ENCODE assay signal across 8 mouse cellular contexts in the genomic region with DNA sequence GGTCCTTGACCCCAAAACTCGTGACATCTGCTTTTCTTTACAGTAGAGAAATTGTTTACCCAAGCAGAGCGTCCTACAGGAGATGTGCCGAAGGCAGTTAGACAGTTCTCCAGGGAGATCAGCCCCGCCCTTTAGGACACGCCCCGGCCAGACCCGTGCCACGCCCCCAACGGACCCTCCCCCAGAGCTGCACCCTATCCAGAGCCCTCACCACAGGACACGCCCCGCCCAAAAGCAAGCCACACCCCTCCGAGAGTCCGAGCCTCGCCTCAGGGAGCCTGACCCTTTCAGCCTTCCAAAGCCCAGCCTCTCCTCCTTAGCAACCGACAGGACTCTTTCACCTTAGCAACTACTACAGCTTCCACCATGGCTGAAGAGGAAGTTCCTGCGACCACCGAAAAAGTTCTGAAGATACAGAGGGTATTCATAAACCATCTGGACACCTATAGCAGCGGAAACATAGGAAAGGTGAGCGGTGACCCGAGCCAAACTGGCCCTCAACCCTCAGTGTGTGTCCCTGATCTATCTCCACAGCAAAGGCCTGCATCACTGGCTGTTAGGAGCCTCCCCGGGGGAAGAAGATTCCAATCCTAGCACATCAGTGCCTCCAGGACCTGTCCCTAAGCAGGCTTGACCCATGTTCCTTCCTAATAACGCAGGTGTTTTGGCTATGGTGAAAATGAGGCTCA. TPM values are rescaled to one million over a fixed set of nuclear protein-coding genes. Genes with fewer than 3 reads are reported as not detected.
A peak's percentile ranks its signal among the peaks of the same experiment; 100 is the strongest.
DNase-seq lines count a peak whose midpoint lies in the region; ATAC-seq lines count a peak whose summit lies in the region.

TSS of gene Ak7 (plus strand) at position 178 of the 689 bp plus-strand sequence.

- no peaks in the 10 kb centered on the region for H3K4me1 ChIP-seq in forebrain, embryonic 14.5 days (ENCODE audit: control insufficient read depth, insufficient read depth, low read length)
- peaks cover 14% of the 10 kb centered on the region for H3K4me1 ChIP-seq in hindbrain, embryonic 10.5 days (replicated peaks)
- H3K4me1 ChIP-seq in limb, embryonic 13.5 days: peaks cover 9% of the 10 kb centered on the region; the same call in 1 of the 2 replicates
- H3K4me1 ChIP-seq in midbrain, embryonic 13.5 days (replicated peaks): peaks cover 8% of the 10 kb centered on the region; the same call in 1 of the 2 replicates

- WGBS in forebrain, embryonic 14.5 days: 12% methylated on average over 22 of the region's 22 CpGs
- 9% methylated on average over 22 of the region's 22 CpGs for WGBS in hindbrain, embryonic 10.5 days
- WGBS in limb, embryonic 13.5 days: 12% methylated on average over 22 of the region's 22 CpGs
- 11% methylated on average over 22 of the region's 22 CpGs for WGBS in midbrain, embryonic 13.5 days

- no peak within 1 kb of the TSS for H3K9ac ChIP-seq in forebrain, embryonic 14.5 days (ENCODE audit: low read length)
- H3K9ac ChIP-seq in limb, embryonic 13.5 days: no peak within 1 kb of the TSS
- H3K9ac ChIP-seq in midbrain, embryonic 13.5 days (replicated peaks): no peak within 1 kb of the TSS

- H3K4me3 ChIP-seq in forebrain, embryonic 14.5 days (ENCODE audit: low read depth, low read length): no peak within 1 kb of the TSS
- H3K4me3 ChIP-seq in hindbrain, embryonic 10.5 days: peak within 1 kb of the TSS; percentile 36
- peak within 1 kb of the TSS; percentile 12; the same call in 1 of the 2 replicates for H3K4me3 ChIP-seq in limb, embryonic 13.5 days
- no peak within 1 kb of the TSS for H3K4me3 ChIP-seq in midbrain, embryonic 13.5 days (replicated peaks)

- H3K9me3 ChIP-seq in forebrain, embryonic 14.5 days (replicated peaks; ENCODE audit: control insufficient read depth, low read length): no peaks in the 10 kb centered on the region
- no peaks in the 10 kb centered on the region for H3K9me3 ChIP-seq in hindbrain, embryonic 10.5 days
- H3K9me3 ChIP-seq in limb, embryonic 13.5 days: no peaks in the 10 kb centered on the region
- no peaks in the 10 kb centered on the region for H3K9me3 ChIP-seq in midbrain, embryonic 13.5 days

- no peak within 1 kb of the TSS for H3K27ac ChIP-seq in forebrain, embryonic 14.5 days (ENCODE audit: low read depth, low read length)
- no peak within 1 kb of the TSS for H3K27ac ChIP-seq in hindbrain, embryonic 10.5 days
- H3K27ac ChIP-seq in limb, embryonic 13.5 days: no peak within 1 kb of the TSS
- H3K27ac ChIP-seq in midbrain, embryonic 13.5 days: no peak within 1 kb of the TSS

- H3K27me3 ChIP-seq in forebrain, embryonic 14.5 days (replicated peaks; ENCODE audit: control insufficient read depth, insufficient read depth, low read length): no peaks in the 10 kb centered on the region
- H3K27me3 ChIP-seq in hindbrain, embryonic 10.5 days (ENCODE audit: insufficient read depth, poor library complexity, severe bottlenecking): no peaks in the 10 kb centered on the region
- no peaks in the 10 kb centered on the region for H3K27me3 ChIP-seq in limb, embryonic 13.5 days
- H3K27me3 ChIP-seq in midbrain, embryonic 13.5 days: no peaks in the 10 kb centered on the region

- H3K4me2 ChIP-seq in forebrain, embryonic 14.5 days (ENCODE audit: low read length): no peak within 1 kb of the TSS; the same call in 1 of the 2 replicates
- H3K4me2 ChIP-seq in limb, embryonic 13.5 days (replicated peaks): peak within 1 kb of the TSS; percentile 51
- H3K4me2 ChIP-seq in midbrain, embryonic 13.5 days (replicated peaks): 0 out of 2 replicates have a peak within 1 kb of the TSS, but pooled peaks have one; percentile 2

- DNase-seq in ES-CJ7 (ENCODE audit: low read depth, low spot score): peak; percentile 97
- DNase-seq in adrenal gland, adult 8-10 months: peak; percentile 82
- peak; percentile 31 for DNase-seq in forebrain, embryonic 14.5 days (ENCODE audit: low spot score)
- peak; percentile 92 for DNase-seq in hindbrain, embryonic 10.5 days (ENCODE audit: low spot score)
- peak; percentile 94 for DNase-seq in testis, postnatal 10 days (ENCODE audit: low spot score)
- DNase-seq in left cerebral cortex, adult 8-10 months (ENCODE audit: low spot score in 2 of 2): no peak

- peak; percentile 72 for ATAC-seq in forebrain, embryonic 14.5 days
- peak; percentile 77; the same call in 1 of the 2 replicates for ATAC-seq in limb, embryonic 13.5 days (ENCODE audit: low FRiP score, low read depth)
- ATAC-seq in midbrain, embryonic 13.5 days: peak; percentile 68

- peaks cover 11% of the 10 kb centered on the region for H3K36me3 ChIP-seq in forebrain, embryonic 14.5 days (ENCODE audit: control insufficient read depth, insufficient read depth, low read length)
- H3K36me3 ChIP-seq in hindbrain, embryonic 10.5 days: peaks cover 15% of the 10 kb centered on the region
- peaks cover 13% of the 10 kb centered on the region for H3K36me3 ChIP-seq in limb, embryonic 13.5 days
- H3K36me3 ChIP-seq in midbrain, embryonic 13.5 days: peaks cover 10% of the 10 kb centered on the region

RNA-seq across cellular contexts. Expression of gene Ak7, which starts in this region (rescaled TPM):
- 1 to 10 TPM in 1 of 4 experiments, under 1 TPM in 3; 0.12 to 1.1 (median 0.60) TPM for total RNA-seq in adrenal gland, adult 8-10 months (2022)
- 0.41 and 0.73 TPM in 2 replicates for polyA plus RNA-seq in forebrain, embryonic 14.5 days (2014; fragmentation: Nextera tagmentation; extraction: Ambion mirVana)
- 1.1 and 2.1 TPM in 2 replicates for polyA plus RNA-seq in hindbrain, embryonic 10.5 days (2016; fragmentation: Nextera tagmentation; extraction: Ambion mirVana)
- 0.06 and 0.14 TPM in 2 replicates for polyA plus RNA-seq in limb, embryonic 13.5 days (2015; fragmentation: Nextera tagmentation; extraction: Ambion mirVana)
- polyA plus RNA-seq in midbrain, embryonic 13.5 days (2015; fragmentation: Nextera tagmentation; extraction: Ambion mirVana): 0.67 and 1.6 TPM in 2 replicates
- total RNA-seq in left cerebral cortex, adult 8-10 months (2022): 1 to 10 TPM in 3 of 4 experiments, under 1 TPM in 1; 0.81 to 2.0 (median 1.7) TPM

Comparison
In these comparisons a context has a peak if more than half of its experiments do, and no peak if none do; other contexts are left out.
1. Peak in DNase-seq and ATAC-seq in forebrain, embryonic 14.5 days; RNA of the gene not detected or under 1 TPM.
2. Peak in ATAC-seq, H3K4me3 ChIP-seq and H3K4me2 ChIP-seq in limb, embryonic 13.5 days; RNA of the gene not detected or under 1 TPM.
3. DNase-seq: peak in ES-CJ7 (single experiment), adrenal gland, adult 8-10 months (single experiment), hindbrain, embryonic 10.5 days (single experiment) and testis, postnatal 10 days (single experiment); none in left cerebral cortex, adult 8-10 months (0 of 2).
4. Peak in every context shown above with its lines, with median percentiles within 50 percentile points of each other: ATAC-seq.